Mouse (Mus musculus) adipocyte (in vitro differentiated cells): Measurements from ENCODE around the gene Col15a1.

ENCODE experiments used
- DNase-seq: peaks from one replicate; pipeline ENCODE4 v3.0.0-alpha.2; 2016; ENCODE audit warnings: low spot score

Col15a1 gene

GRCm38 (mm10) chr4:47303340-47303998 lies 95.5 kb downstream of the Col15a1 start:
- no peak for DNase-seq

- no peak for DNase-seq
Measured at GRCm38 (mm10) chr4:47309886-47310625, 102.1 kb downstream of the Col15a1 start.

GRCm38 (mm10) chr4:47310812-47311211 lies 102.9 kb downstream of the Col15a1 start:
- DNase-seq = peak; percentile 45

GRCm38 (mm10) chr4:47311467-47311866 lies 103.5 kb downstream of the Col15a1 start:
- no peak for DNase-seq

GRCm38 (mm10) chr4:47311929-47312328 lies 104.0 kb downstream of the Col15a1 start:
- DNase-seq = no peak

DNA sequence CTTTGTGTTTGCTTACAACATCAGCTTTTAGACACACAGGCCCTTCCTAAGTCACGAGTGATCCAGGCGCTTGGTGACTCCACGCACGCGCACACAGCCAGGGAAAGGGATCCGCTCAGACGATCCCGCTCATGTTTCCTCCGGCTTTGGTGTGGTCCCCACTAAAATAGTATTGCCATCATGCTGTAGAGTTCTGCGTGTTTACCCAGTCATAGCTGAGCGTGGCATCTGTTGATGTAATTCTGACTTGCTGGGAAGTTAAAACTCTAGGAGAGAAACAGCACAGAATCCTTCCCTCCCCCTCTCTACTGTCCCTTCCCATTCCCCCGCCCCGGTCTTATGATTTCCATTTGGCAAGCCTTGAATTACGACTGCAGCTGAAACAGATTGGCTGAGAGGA lies 104.7 kb downstream of the Col15a1 start:
- DNase-seq = no peak

DNA sequence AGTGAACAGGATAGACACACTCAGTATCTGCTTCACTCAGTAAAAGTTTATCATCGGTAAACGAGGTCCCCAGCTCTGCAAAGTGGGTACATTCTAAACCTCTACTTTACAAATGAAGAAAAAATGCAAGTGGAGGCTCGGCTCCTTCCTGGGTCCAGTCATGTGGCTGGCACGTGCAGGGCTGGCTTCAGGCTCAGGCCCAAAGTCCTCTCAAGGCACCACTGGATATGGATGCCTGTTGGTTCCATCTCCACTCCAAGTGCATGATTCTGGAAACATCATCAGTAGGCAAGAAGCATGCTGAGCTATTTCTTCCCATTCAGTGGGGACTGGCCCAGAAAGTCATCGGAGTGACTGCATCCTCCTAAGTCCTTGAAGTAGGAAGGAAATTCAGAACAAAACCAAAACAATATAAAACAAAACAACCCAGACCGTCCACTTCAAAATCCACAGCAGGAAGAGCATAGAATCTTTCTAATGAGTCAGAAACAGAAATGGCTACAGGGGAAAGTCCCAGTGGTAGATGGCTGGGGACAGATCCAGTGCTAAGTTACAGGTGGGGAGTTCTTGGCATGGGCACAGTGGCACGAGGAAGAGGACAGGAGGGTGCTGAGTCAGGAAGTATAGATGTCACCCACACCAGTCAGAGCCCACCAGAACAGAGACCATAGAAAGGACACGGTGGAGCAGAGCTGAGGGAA lies 105.9 kb downstream of the Col15a1 start:
- no peak for DNase-seq

- DNase-seq = peak; percentile 16
Measured at GRCm38 (mm10) chr4:47315458-47315857, 107.5 kb downstream of the Col15a1 start.

GRCm38 (mm10) chr4:47316432-47316831 lies 108.5 kb downstream of the Col15a1 start:
- DNase-seq = no peak

DNA sequence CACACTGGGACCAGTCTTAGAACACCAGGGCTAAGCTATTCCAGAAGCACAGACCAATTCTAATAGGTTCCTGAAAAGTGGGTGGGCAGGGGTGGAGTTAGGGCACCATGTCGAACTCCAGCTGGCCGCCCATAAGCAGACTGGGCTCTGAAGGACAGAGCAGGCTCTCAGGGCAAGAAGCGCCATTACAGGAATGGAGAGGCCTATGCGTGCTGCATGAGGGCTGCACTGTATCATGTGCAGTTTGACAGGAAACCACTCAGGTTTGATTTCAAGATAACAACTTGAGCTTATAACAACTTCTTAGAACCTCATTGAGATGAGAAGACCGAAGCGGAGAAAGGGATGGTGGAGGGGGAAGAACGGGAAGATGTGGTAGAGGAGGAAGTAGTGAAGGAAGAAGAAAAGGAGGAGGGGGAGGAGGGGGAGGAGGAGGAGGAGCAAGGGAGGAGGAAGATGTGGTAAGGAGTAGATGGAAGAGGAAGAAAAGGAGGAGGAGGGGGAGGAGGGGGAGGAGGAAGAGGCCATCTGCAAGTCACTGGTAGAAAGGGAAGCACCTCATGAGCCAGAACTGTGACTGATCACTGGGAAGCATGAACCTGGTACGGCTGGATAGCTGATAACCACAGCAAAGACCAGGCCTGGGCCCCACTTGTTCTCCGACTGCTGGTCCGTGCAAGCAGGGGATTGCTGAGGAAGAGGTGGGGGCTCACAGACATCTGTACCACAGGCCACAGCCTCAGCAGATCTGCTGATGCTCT lies 111.8 kb downstream of the Col15a1 start:
- DNase-seq = no peak

- DNase-seq = no peak
Measured at GRCm38 (mm10) chr4:47322315-47322714, 114.4 kb downstream of the Col15a1 start.

GRCm38 (mm10) chr4:47324206-47324605 lies 116.2 kb downstream of the Col15a1 start:
- DNase-seq = no peak

- peak; percentile 48 for DNase-seq
Measured at GRCm38 (mm10) chr4:47327782-47328181, 119.8 kb downstream of the Col15a1 start.

DNA sequence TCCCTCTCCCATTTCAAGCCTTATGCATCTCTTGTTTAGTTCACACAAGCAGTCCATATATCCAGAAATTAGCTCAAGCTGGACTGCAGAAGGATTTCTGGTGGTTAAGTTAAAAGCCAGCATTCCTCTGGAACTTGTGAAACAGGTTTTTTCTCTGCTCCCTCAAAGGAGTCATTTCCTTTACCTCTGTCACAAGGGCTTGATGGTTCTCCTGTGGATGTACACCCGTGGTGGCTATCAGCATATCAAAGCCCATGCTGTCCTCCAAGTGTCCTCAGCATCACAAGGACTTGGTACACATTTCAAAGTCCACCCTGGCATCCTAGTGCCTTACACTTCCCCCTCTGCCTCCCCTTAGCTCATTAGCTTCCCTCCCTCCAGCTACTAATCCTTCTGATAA lies 121.3 kb downstream of the Col15a1 start:
- no peak for DNase-seq

- peak; percentile 24 for DNase-seq
Measured at GRCm38 (mm10) chr4:47330378-47331052, 122.6 kb downstream of the Col15a1 start.

GRCm38 (mm10) chr4:47332812-47333343 lies 124.9 kb downstream of the Col15a1 start:
- DNase-seq = no peak

DNA sequence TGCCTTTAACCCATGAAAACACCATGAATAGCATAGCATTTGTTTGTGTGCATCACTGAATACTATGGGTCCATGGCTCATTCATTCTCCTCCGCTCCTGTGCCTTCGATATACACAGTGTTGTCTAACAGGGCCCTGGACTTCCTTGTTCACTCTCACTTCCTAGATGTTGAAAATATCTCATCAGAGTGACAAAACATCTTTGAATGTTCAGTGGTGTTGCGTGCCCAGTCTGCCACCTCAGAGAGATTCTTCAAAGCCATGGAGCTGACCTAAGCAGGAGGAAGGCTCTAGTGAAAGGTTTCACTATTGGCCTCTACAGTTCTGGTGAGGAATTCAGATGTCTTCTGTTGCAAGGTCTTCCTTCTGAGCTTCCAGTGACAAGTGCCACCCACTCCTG lies 125.6 kb downstream of the Col15a1 start:
- DNase-seq = no peak

DNA sequence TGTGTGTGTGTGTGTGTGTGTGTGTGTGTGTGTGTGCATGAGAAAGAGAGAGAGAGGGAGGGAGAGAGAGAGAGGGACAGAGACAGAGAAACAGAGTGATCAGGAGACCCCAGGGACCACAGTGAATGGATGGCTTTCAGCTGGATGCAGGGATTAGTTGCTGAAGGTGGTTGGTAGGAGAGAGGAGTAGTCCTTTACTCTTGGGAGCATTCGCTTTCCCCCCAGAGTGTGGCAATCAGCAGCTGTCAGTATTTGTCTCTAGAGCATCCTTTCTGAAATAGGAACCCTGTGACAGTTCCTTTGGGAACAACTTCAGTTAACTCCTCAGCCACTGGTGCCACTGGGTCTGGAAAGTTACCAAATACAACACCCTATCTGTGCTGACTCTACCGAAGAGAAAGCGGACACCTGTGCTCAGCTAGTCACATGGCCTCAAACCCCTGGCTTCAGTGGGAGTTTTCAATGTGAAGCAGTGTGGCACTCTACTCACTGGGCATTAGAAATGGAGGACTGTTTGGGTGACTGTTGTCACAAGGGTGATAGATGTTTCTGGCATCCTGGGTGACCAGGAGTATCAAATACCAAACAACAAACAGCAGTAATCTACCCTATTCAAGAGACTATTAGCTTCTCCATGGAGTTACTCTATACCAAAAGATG lies 129.1 kb downstream of the Col15a1 start:
- no peak for DNase-seq

- no peak for DNase-seq
Measured at GRCm38 (mm10) chr4:47342632-47343031, 134.7 kb downstream of the Col15a1 start.

DNA sequence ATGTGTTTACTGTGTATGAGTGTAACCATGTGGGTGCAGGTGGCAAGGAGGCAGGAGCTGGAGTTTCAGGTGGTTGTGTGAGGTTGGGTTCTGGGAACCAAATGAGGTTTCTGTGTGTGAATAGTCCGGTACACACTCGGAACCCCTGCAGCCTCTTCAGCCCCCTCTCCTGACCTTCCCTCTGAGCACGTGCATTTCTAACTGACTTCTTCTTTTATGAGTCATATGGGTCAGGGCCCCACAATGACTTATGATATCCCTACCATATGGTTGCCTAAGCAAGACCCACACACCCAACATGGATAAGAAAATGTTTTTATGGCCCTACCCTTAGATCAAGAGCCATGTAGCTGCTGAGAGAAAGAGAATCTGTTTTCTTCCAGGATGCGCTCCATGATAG lies 139.1 kb downstream of the Col15a1 start:
- no peak for DNase-seq

- no peak for DNase-seq
Measured at GRCm38 (mm10) chr4:47349759-47350158, 141.8 kb downstream of the Col15a1 start.
